Mouse (Mus musculus) T-helper 17 cell (primary cell): Measurements from ENCODE around the gene Prkag1.

Experiments used
- in situ Hi-C, 2 experiments: fragments of 300-600 bp; cut with MboI, MseI; formaldehyde crosslinking; loops; 1 replicate in 1 of 2; 2 replicates in 1 of 2; pipeline ENCODE4 v1.15.1; 2025; ENCODE audit warnings: high pct_unique_total_duplicates in 2 of 2

Gene Prkag1

GRCm38 (mm10) chr15:98797835-98798492 lies 33.4 kb downstream of the Prkag1 start:
- in situ Hi-C loops = loop anchor here in 1 of 2 experiments (10.0 kb wide), 1 partner anchor 163 kb away; the partner anchor contains the start of gene Cacnb3

- in situ Hi-C loops = loop anchor here in 1 of 2 experiments (10.0 kb wide), 1 partner anchor 162 kb away; the partner anchor contains the start of gene Cacnb3
Measured at GRCm38 (mm10) chr15:98796803-98797595, 34.3 kb downstream of the Prkag1 start.

GRCm38 (mm10) chr15:98793141-98793698 lies 38.1 kb downstream of the Prkag1 start:
- in situ Hi-C loops = loop anchor here in 1 of 2 experiments (10.0 kb wide), 1 partner anchor 158 kb away; the partner anchor contains the start of gene Cacnb3

- in situ Hi-C loops = loop anchor here in 1 of 2 experiments (10.0 kb wide), 1 partner anchor 158 kb away; the partner anchor contains the start of gene Cacnb3
Measured at GRCm38 (mm10) chr15:98792233-98793020, 38.9 kb downstream of the Prkag1 start.

GRCm38 (mm10) chr15:98791771-98792170 lies 39.5 kb downstream of the Prkag1 start:
- in situ Hi-C loops = loop anchor here in 1 of 2 experiments (10.0 kb wide), 1 partner anchor 157 kb away; the partner anchor contains the start of gene Cacnb3

- in situ Hi-C loops = loop anchor here in 1 of 2 experiments (10.0 kb wide), 1 partner anchor 156 kb away; the partner anchor contains the start of gene Cacnb3
Measured at GRCm38 (mm10) chr15:98791221-98791620, 40.1 kb downstream of the Prkag1 start.

- in situ Hi-C loops = loop anchor here in 1 of 2 experiments (10.0 kb wide), 1 partner anchor 156 kb away; the partner anchor contains the start of gene Cacnb3
Measured at GRCm38 (mm10) chr15:98790761-98791160, 40.6 kb downstream of the Prkag1 start.

GRCm38 (mm10) chr15:98789661-98790535 lies 41.4 kb downstream of the Prkag1 start, which contains the start of gene Wnt1:
Gene Wnt1, plus strand, starts transcription at chr15:98789857.
- in situ Hi-C loops = loop anchor here in 1 of 2 experiments (10.0 kb wide), 1 partner anchor 155 kb away; the partner anchor contains the start of gene Cacnb3

- in situ Hi-C loops = no loop called here
Measured at GRCm38 (mm10) chr15:98788972-98789660, 42.2 kb downstream of the Prkag1 start.

- in situ Hi-C loops = no loop called here
Measured at GRCm38 (mm10) chr15:98787930-98788329, 43.4 kb downstream of the Prkag1 start.

GRCm38 (mm10) chr15:98785744-98786143 lies 45.6 kb downstream of the Prkag1 start:
- in situ Hi-C loops = no loop called here

- in situ Hi-C loops = no loop called here
Measured at GRCm38 (mm10) chr15:98781166-98781565, 50.2 kb downstream of the Prkag1 start.

- in situ Hi-C loops = no loop called here
Measured at GRCm38 (mm10) chr15:98780573-98780972, 50.7 kb downstream of the Prkag1 start.

- in situ Hi-C loops = no loop called here
Measured at GRCm38 (mm10) chr15:98780075-98780474, 51.2 kb downstream of the Prkag1 start.

GRCm38 (mm10) chr15:98778806-98779205 lies 52.5 kb downstream of the Prkag1 start:
- in situ Hi-C loops = loop anchor here in 1 of 2 experiments (5.0 kb wide), 1 partner anchor 67 kb away; no protein-coding TSS in a partner anchor

- in situ Hi-C loops = loop anchor here in 1 of 2 experiments (5.0 kb wide), 1 partner anchor 66 kb away; no protein-coding TSS in a partner anchor
Measured at GRCm38 (mm10) chr15:98778191-98778770, 53.0 kb downstream of the Prkag1 start.

GRCm38 (mm10) chr15:98777762-98778161 lies 53.6 kb downstream of the Prkag1 start, which contains the start of gene Wnt10b:
Gene Wnt10b, minus strand, starts transcription at chr15:98778150.
- in situ Hi-C loops = loop anchor here in 1 of 2 experiments (5.0 kb wide), 1 partner anchor 65 kb away; no protein-coding TSS in a partner anchor

- in situ Hi-C loops = loop anchor here in 1 of 2 experiments (5.0 kb wide), 1 partner anchor 65 kb away; no protein-coding TSS in a partner anchor
Measured at GRCm38 (mm10) chr15:98777005-98777616, 54.2 kb downstream of the Prkag1 start.
